Mouse (Mus musculus) thymus, adult 2 months (tissue): ENCODE measurements around the gene Idnk.

ENCODE experiments used
- CTCF ChIP-seq: fragments of 200-500 bp; IDR thresholded peaks from 2 replicates; pipeline ENCODE4 v1.5.1; 2012; ENCODE audit warnings: mild to moderate bottlenecking, control low read depth, low read length, moderate library complexity, borderline replicate concordance; ENCODE audit not compliant: control insufficient read depth, poor library complexity, insufficient read depth; ENCODE audit errors: extremely low read depth
- POLR2A ChIP-seq: fragments of 200-500 bp; IDR thresholded peaks from 2 replicates; pipeline ENCODE4 v1.6.1; 2012; ENCODE audit warnings: mild to moderate bottlenecking, low read length, control low read depth, moderate library complexity; ENCODE audit not compliant: control insufficient read depth, poor library complexity, insufficient read depth; ENCODE audit errors: extremely low read depth

GRCm38 (mm10) chr13:58148256-58148831 lies 9.1 kb upstream of the Idnk start:
- no peak for TF ChIP-seq CTCF
- TF ChIP-seq POLR2A: no peak
